Mouse (Mus musculus) lung, embryonic 16.5 days (tissue): ENCODE results near the gene Klhl6. TPM values are rescaled to one million over a fixed set of nuclear protein-coding genes. Genes with fewer than 3 reads are reported as not detected.

Source experiments
- ATAC-seq: fragments of 200-750 bp; cut with Nextera tagmentation; 2 replicates; pipeline ENCODE4 v1.8.0; 2017; ENCODE audit warnings: low read depth, mild to moderate bottlenecking, moderate library complexity
- H3K27ac ChIP-seq: fragments of 300-500 bp; sonication (generic); 2 replicates; pipeline ENCODE4 v1.5.1; 2014; ENCODE audit warnings: mild to moderate bottlenecking, control low read depth, low read length
- H3K27me3 ChIP-seq: fragments of 300-500 bp; sonication (generic); 2 replicates; pipeline ENCODE4 v1.6.1; 2014; ENCODE audit warnings: low read depth, low read length, mixed read lengths; ENCODE audit not compliant: control insufficient read depth, insufficient read depth
- H3K36me3 ChIP-seq: fragments of 300-500 bp; sonication (generic); 2 replicates; pipeline ENCODE4 v1.6.1; 2014; ENCODE audit warnings: low read length; ENCODE audit not compliant: control insufficient read depth, insufficient read depth
- H3K4me1 ChIP-seq: fragments of 300-500 bp; sonication (generic); replicated peaks from 2 replicates; pipeline ENCODE4 v1.6.1; 2014; ENCODE audit warnings: low read length, mixed read lengths; ENCODE audit not compliant: control insufficient read depth, insufficient read depth
- H3K4me2 ChIP-seq: fragments of 300-500 bp; sonication (generic); 2 replicates; pipeline ENCODE4 v1.6.1; 2014; ENCODE audit warnings: low read depth, low read length, control low read depth
- H3K4me3 ChIP-seq: fragments of 300-500 bp; sonication (generic); 2 replicates; pipeline ENCODE4 v1.5.1; 2014; ENCODE audit warnings: mild to moderate bottlenecking, low read length, control low read depth
- H3K9ac ChIP-seq: fragments of 300-500 bp; sonication (generic); 2 replicates; pipeline ENCODE4 v1.6.1; 2014; ENCODE audit warnings: low read length, control low read depth
- H3K9me3 ChIP-seq: fragments of 300-500 bp; sonication (generic); 2 replicates; pipeline ENCODE4 v1.6.1; 2016; ENCODE audit warnings: low read length; ENCODE audit not compliant: control insufficient read depth
- WGBS: fragments of 180-500 bp; shearing (Covaris S2); extraction: QIAGEN DNeasy Blood & Tissue Kit; methylation state at CpG from one replicate; pipeline ENCODE4 v1.1.7; 2014; 5-methylcytosine and 5-hydroxymethylcytosine counted together
- polyA plus RNA-seq: library from polyadenylated mRNA; unstranded; fragments of >200 nt; fragmentation: Nextera tagmentation; extraction: Ambion mirVana; gene quantifications from 2 replicates; pipeline ENCODE4 v1.2.1, GENCODE M21; 2015

Gene Klhl6
- polyA plus RNA-seq, 1 experiment from 2014 or later, result 16.7 TPM

- WGBS, result 34% methylated on average over 1 of the region's 1 CpGs
- Histone ChIP-seq H3K9me3 (no peaks in the 10 kb centered on the region), H3K4me2 (no peak overlapping the region), H3K27me3 (no peaks in the 10 kb centered on the region), H3K36me3 (no peaks in the 10 kb centered on the region), H3K9ac (no peak overlapping the region), H3K4me3 (no peak overlapping the region), H3K27ac (peak overlapping the region; percentile 5; the same call in 1 of the 2 replicates), H3K4me1 (no peaks in the 10 kb centered on the region)
- ATAC-seq, result no peak
Measured at GRCm38 (mm10) chr16:19966437-19966836, 16.4 kb downstream of the Klhl6 start.

DNA sequence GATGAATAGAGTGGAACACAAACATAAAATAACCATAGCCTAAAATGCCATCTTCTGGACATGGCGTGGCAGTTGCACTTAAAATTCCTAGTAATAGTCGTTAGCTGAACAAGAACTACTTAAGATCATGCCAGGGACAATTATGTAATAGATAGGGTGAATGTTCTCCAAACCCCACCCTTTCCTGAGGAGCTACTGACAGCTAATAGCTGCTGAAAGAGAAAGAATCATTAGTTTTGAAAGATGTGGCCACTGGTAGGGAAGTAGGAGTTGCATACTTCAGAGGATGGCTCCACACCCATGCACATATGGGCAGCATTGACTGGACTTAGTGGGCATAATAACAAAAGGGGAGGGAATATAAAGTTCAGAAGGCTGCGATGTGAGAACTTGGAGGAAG lies 19.9 kb downstream of the Klhl6 start:
- WGBS, result 60% methylated on average over 3 of the region's 3 CpGs
- no peak overlapping the region for H3K9ac ChIP-seq
- no peak overlapping the region for H3K4me2 ChIP-seq
- no peaks in the 10 kb centered on the region for H3K9me3 ChIP-seq
- no peaks in the 10 kb centered on the region for H3K4me1 ChIP-seq
- ATAC-seq, result no peak
- H3K27ac ChIP-seq, result no peak overlapping the region
- H3K4me3 ChIP-seq, result no peak overlapping the region
- no peaks in the 10 kb centered on the region for H3K36me3 ChIP-seq
- no peaks in the 10 kb centered on the region for H3K27me3 ChIP-seq

DNA sequence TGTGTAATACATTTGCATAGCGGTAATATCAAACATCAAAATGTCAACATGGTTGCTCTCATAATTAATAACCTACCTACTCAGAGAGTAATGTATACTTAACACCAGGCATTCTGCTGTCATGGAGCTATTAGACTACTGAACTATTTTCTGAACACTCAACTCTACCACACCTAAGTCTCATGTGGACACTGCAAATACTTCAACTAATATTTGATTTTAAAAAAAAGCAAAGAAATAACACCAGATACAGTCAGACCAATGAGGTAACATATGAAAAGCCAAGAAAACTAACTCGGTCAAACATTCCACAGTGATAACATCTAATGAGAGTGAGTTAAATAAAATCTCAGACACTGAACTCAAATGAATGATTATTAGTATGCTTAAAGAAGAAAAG lies 21.8 kb downstream of the Klhl6 start:
- Histone ChIP-seq H3K27me3 (no peaks in the 10 kb centered on the region), H3K27ac (peak overlapping the region; percentile 76), H3K4me1 (no peaks in the 10 kb centered on the region), H3K9ac (no peak overlapping the region), H3K4me2 (no peak overlapping the region), H3K4me3 (no peak overlapping the region), H3K36me3 (no peaks in the 10 kb centered on the region), H3K9me3 (no peaks in the 10 kb centered on the region)
- 49% methylated on average over 2 of the region's 2 CpGs for WGBS
- peak; percentile 89 for ATAC-seq

DNA sequence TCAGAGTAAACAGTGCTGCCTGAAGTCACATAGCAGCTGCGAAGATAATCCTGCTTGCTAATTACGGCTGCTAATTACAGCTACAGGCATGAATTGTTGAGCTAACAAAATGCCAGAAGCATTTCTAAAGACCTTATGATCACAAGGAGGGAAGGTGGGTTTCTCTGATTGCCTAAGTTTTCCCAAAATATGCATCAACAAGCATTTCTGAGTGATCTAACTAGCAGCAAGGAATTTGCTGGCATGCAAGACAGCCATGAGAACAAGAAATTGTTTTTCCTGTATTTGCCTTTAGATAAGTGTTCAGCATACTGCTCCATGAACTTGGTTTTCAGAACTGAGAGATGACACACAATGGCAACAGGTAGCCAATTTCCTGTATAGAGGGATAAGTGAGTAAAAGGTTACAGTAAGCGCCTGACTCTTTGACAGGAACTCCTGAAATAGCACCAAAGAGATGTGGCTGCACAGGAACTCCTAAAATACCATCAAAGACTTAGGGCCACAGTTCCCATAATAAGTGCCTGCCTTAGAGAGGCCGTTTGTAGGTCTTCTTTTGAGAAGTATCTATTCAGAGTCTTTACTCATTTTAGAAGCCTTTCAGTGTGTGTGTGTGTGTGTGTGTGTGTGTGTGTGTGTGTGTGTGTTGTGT lies 22.3 kb downstream of the Klhl6 start:
- peak; percentile 50 for ATAC-seq
- Histone ChIP-seq H3K9me3 (no peaks in the 10 kb centered on the region), H3K4me1 (no peaks in the 10 kb centered on the region), H3K27me3 (no peaks in the 10 kb centered on the region), H3K27ac (peak overlapping the region; percentile 76), H3K36me3 (no peaks in the 10 kb centered on the region), H3K4me3 (no peak overlapping the region), H3K9ac (no peak overlapping the region), H3K4me2 (no peak overlapping the region)
- WGBS, result 39% methylated on average over 4 of the region's 4 CpGs

DNA sequence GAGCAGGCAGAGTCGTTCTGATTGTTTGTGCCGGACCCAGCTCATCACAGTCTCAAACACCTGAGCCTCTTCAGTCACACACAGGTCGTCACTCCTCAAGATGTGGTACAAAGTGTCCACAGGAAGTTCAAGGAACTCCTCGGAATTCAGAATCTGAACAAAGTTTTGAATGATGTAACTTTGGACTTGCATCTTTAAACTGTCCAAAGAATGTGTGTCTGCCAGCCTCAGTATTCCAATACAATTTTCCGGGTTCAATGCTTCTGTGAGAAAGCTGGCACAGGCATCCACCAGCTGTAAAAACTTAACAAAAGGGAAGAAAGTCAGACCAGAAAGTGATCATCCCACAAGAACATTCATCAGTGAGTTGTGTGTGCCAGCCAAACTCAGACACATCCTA lies 25.8 kb downstream of the Klhl6 start:
- no peaks in the 10 kb centered on the region for H3K4me1 ChIP-seq
- ATAC-seq, result no peak
- 71% methylated on average over 5 of the region's 5 CpGs for WGBS
- H3K4me2 ChIP-seq, result no peak overlapping the region
- no peaks in the 10 kb centered on the region for H3K36me3 ChIP-seq
- H3K9me3 ChIP-seq, result no peaks in the 10 kb centered on the region
- H3K9ac ChIP-seq, result no peak overlapping the region
- H3K4me3 ChIP-seq, result no peak overlapping the region
- H3K27me3 ChIP-seq, result no peaks in the 10 kb centered on the region
- H3K27ac ChIP-seq, result no peak overlapping the region

DNA sequence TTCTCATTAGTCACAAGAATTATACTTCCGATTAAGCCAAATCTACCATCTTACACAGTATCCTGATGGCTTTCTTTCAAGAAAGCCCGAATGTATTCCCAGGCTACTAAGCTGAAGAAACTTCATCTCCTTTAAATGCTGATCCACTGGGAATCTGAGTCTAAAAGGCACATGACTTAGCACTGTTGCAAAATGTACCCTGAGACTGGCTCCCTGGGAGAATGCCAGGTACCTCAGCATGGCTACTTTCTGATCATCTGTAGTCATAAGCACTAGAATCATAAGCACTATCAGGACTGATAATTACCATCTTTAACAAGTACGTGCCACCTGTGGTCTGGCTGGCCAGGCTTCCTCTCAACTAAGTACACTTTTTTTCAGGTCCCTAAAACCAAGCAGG lies 35.5 kb downstream of the Klhl6 start:
- peak overlapping the region; percentile 68 for H3K27ac ChIP-seq
- H3K27me3 ChIP-seq, result no peaks in the 10 kb centered on the region
- no peak for ATAC-seq
- H3K4me3 ChIP-seq, result no peak overlapping the region
- no peaks in the 10 kb centered on the region for H3K36me3 ChIP-seq
- no peak overlapping the region for H3K9ac ChIP-seq
- 81% methylated on average over 3 of the region's 3 CpGs for WGBS
- H3K4me2 ChIP-seq, result no peak overlapping the region
- H3K4me1 ChIP-seq, result peaks cover 11% of the 10 kb centered on the region
- no peaks in the 10 kb centered on the region for H3K9me3 ChIP-seq

- 50% methylated on average over 11 of the region's 11 CpGs for WGBS
- no peaks in the 10 kb centered on the region for H3K36me3 ChIP-seq
- no peak overlapping the region for H3K4me2 ChIP-seq
- ATAC-seq, result peak; percentile 90
- H3K27me3 ChIP-seq, result no peaks in the 10 kb centered on the region
- no peaks in the 10 kb centered on the region for H3K9me3 ChIP-seq
- H3K4me3 ChIP-seq, result no peak overlapping the region
- H3K4me1 ChIP-seq, result peaks cover 11% of the 10 kb centered on the region
- H3K27ac ChIP-seq, result peak overlapping the region; percentile 68
- H3K9ac ChIP-seq, result no peak overlapping the region
Measured at GRCm38 (mm10) chr16:19946578-19947298, 36.1 kb downstream of the Klhl6 start.

- Histone ChIP-seq H3K9ac (no peak overlapping the region), H3K27me3 (no peaks in the 10 kb centered on the region), H3K9me3 (no peaks in the 10 kb centered on the region), H3K36me3 (no peaks in the 10 kb centered on the region), H3K4me1 (no peaks in the 10 kb centered on the region), H3K27ac (no peak overlapping the region), H3K4me3 (no peak overlapping the region), H3K4me2 (no peak overlapping the region)
- ATAC-seq, result no peak
Measured at GRCm38 (mm10) chr16:19920823-19921222, 62.0 kb downstream of the Klhl6 start.

DNA sequence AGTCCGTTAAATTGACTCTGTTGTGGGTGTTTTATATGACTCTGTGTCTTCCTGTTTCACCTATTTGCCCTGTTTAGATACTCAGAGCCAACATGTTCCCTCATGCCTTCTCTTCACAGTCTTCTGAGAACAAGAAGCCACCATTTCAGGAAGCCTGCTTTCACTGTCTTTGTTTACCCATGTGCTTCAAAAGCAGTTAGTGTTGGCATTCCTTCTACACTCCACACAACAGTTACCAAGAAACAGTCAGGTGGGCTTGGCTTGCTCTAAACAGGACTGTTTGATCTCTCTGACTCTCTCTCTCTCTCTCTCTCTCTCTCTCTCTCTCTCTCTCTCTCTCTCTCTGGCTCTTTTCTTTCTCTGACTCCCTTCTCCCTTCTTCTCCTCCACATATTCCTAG lies 64.6 kb downstream of the Klhl6 start:
- no peak overlapping the region for H3K4me3 ChIP-seq
- H3K4me2 ChIP-seq, result no peak overlapping the region
- ATAC-seq, result peak; percentile 15; the same call in 1 of the 2 replicates
- WGBS, result 61% methylated on average over 1 of the region's 1 CpGs
- no peak overlapping the region for H3K27ac ChIP-seq
- H3K9ac ChIP-seq, result no peak overlapping the region
- no peaks in the 10 kb centered on the region for H3K9me3 ChIP-seq
- no peaks in the 10 kb centered on the region for H3K36me3 ChIP-seq
- H3K4me1 ChIP-seq, result no peaks in the 10 kb centered on the region
- H3K27me3 ChIP-seq, result no peaks in the 10 kb centered on the region
